Mouse (Mus musculus): Measurements from ENCODE around the gene Hpgds.

DNA sequence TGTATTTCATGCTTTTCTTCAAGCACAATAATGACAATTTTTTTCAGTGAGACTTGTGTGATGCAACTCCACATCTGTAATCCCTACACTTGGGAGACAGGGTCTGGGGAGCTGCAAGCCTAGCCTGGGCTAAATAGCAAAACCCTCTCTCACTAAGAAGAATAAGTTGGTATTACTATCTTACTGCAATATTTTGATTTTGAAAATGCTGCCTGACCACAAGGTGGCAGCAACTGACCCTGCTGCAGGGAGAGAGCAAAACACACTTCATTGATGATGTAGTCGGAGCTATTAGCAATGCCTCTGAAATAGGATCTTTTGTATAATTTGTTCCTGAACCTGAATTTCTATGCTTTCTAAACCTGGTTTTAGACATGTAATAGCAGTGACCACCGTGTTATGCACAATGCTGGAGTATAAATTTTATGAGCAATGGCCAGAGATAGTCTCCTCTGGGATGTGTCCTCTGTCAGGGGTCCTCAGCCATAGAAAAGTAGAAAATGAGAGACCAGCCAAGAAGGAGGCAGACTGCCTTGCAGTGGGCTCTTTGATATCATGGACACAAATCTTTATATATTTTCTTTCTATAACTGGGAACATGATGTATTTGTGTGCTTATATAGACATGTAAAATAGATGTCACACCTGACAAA, 18.5 kb downstream of the Hpgds start:
- no peak for TF ChIP-seq EP300 (optimal IDR thresholded peaks at IDR 0.05)
- peak; percentile 92 for TF ChIP-seq CTCF (IDR thresholded peaks at IDR 0.05; ENCODE audit: low read depth)
